Comparison of ENCODE assay signal across 25 mouse cellular contexts in genomic region chr8:114703517-114703916, GRCm38 (mm10).
DNase-seq lines count a peak whose midpoint lies in the region; ATAC-seq and TF ChIP-seq lines count a peak whose summit lies in the region.
"Had no signal": no experiment of that assay in that cellular context is flagged by ENCODE, and none has a peak within 500 bp of the region (broad histone marks: within the 10 kb centered on the region; RNA-seq: fewer than 3 reads in every experiment).

No protein-coding gene starts in this region.

- H3K4me1 ChIP-seq in lung, embryonic 15.5 days, result peaks cover 10% of the 10 kb centered on the region; the same call in 1 of the 2 replicates
- no peaks in the 10 kb centered on the region for H3K4me1 ChIP-seq in lung, adult 2 months (ENCODE audit: control insufficient read depth, insufficient read depth, low read length)
- H3K4me1 ChIP-seq in stomach, embryonic 14.5 days (ENCODE audit: control insufficient read depth, insufficient read depth, low read length), result peaks cover 8% of the 10 kb centered on the region; the same call in 1 of the 2 replicates
- H3K4me1 ChIP-seq in stomach, postnatal 0 days (replicated peaks; ENCODE audit: control insufficient read depth, insufficient read depth), result no peaks in the 10 kb centered on the region
- H3K4me1 ChIP-seq: heart, embryonic 10.5 days had no signal

- no peak overlapping the region for H3K9ac ChIP-seq in lung, embryonic 15.5 days
- H3K9ac ChIP-seq in stomach, embryonic 14.5 days (replicated peaks; ENCODE audit: low read depth, low read length), result no peak overlapping the region
- H3K9ac ChIP-seq in stomach, postnatal 0 days (ENCODE audit: low read length), result no peak overlapping the region
- H3K9ac ChIP-seq: forebrain, embryonic 13.5 days; heart, embryonic 13.5 days; hindbrain, embryonic 14.5 days had no signal

- no peak for ATAC-seq in lung, embryonic 15.5 days (ENCODE audit: borderline replicate concordance, extremely low read depth, low FRiP score, low TSS enrichment)
- no peak for ATAC-seq in stomach, embryonic 14.5 days (ENCODE audit: insufficient number of reproducible peaks, insufficient read depth, low FRiP score, low read depth)
- ATAC-seq in stomach, postnatal 0 days (ENCODE audit: low FRiP score, low TSS enrichment), result peak; percentile 29; the same call in 1 of the 2 replicates
- ATAC-seq: CD4-positive, CD25-positive, alpha-beta regulatory T cell, adult 4 months; forebrain, embryonic 13.5 days; forebrain, embryonic 16.5 days; hindbrain, postnatal 0 days had no signal

- WGBS in lung, embryonic 15.5 days, result 52% methylated on average over 5 of the region's 5 CpGs
- WGBS in lung, adult 2 months, result 66% methylated on average over 5 of the region's 5 CpGs
- WGBS in stomach, embryonic 14.5 days, result 46% methylated on average over 5 of the region's 5 CpGs
- 41% methylated on average over 5 of the region's 5 CpGs for WGBS in stomach, postnatal 0 days

- no peak for DNase-seq in lung, adult 2 months
- DNase-seq in brain, adult 2 months (ENCODE audit: low read depth, low spot score), result peak; percentile 30
- no peak for DNase-seq in stomach, postnatal 0 days (ENCODE audit: low spot score)
- no peak for DNase-seq in embryo, embryonic 11 days
- DNase-seq: adrenal gland, adult 2 months; adrenal gland, postnatal 14 days; cerebellum, adult 11-12 months; cerebellum, adult 8-10 months; cerebellum, postnatal 10 days; cerebellum, postnatal 36 days; gastrocnemius, postnatal 10 days; gastrocnemius, postnatal 36 days; heart, adult 2 months; heart, postnatal 14 days; heart, postnatal 4 days had no signal

- no peak for TF ChIP-seq POLR2A in lung, adult 2 months (IDR thresholded peaks at IDR 0.05; ENCODE audit: borderline replicate concordance, extremely low read depth, low read depth, low read length)

- no peak overlapping the region for H3K4me3 ChIP-seq in lung, embryonic 15.5 days
- no peak overlapping the region for H3K4me3 ChIP-seq in lung, adult 2 months (replicated peaks; ENCODE audit: extremely low read depth, low read depth, low read length)
- no peak overlapping the region for H3K4me3 ChIP-seq in stomach, embryonic 14.5 days (ENCODE audit: low read depth, low read length)
- no peak overlapping the region for H3K4me3 ChIP-seq in stomach, postnatal 0 days (ENCODE audit: low read depth, low read length)
- H3K4me3 ChIP-seq: forebrain, embryonic 10.5 days; forebrain, embryonic 13.5 days; heart, adult 2 months; heart, embryonic 10.5 days; heart, embryonic 13.5 days had no signal

- H3K36me3 ChIP-seq in lung, embryonic 15.5 days, result no peaks in the 10 kb centered on the region
- no peaks in the 10 kb centered on the region for H3K36me3 ChIP-seq in stomach, embryonic 14.5 days (ENCODE audit: control insufficient read depth, insufficient read depth, low read length)
- no peaks in the 10 kb centered on the region for H3K36me3 ChIP-seq in stomach, postnatal 0 days (ENCODE audit: control insufficient read depth, insufficient read depth, low read length)
- H3K36me3 ChIP-seq: forebrain, embryonic 10.5 days; heart, embryonic 10.5 days; heart, embryonic 13.5 days had no signal

- H3K27ac ChIP-seq in lung, embryonic 15.5 days, result peak overlapping the region; percentile 42; the same call in 1 of the 2 replicates
- peak overlapping the region; percentile 44; the same call in 1 of the 2 replicates for H3K27ac ChIP-seq in stomach, embryonic 14.5 days (ENCODE audit: low read length)
- H3K27ac ChIP-seq in stomach, postnatal 0 days (replicated peaks), result no peak overlapping the region
- H3K27ac ChIP-seq: forebrain, embryonic 10.5 days; forebrain, embryonic 13.5 days; heart, adult 2 months; heart, embryonic 10.5 days; heart, embryonic 13.5 days; hindbrain, embryonic 14.5 days; hindbrain, postnatal 0 days had no signal

- TF ChIP-seq CTCF in lung, adult 2 months (IDR thresholded peaks at IDR 0.05; ENCODE audit: insufficient read depth, low read length), result no peak
- TF ChIP-seq CTCF in stomach, postnatal 0 days (IDR thresholded peaks at IDR 0.05; ENCODE audit: low read depth), result peak; percentile 33; the same call in 1 of the 2 replicates

- H3K27me3 ChIP-seq in lung, embryonic 15.5 days, result no peaks in the 10 kb centered on the region
- no peaks in the 10 kb centered on the region for H3K27me3 ChIP-seq in stomach, embryonic 14.5 days (ENCODE audit: control insufficient read depth, insufficient read depth, low read length)
- H3K27me3 ChIP-seq in stomach, postnatal 0 days (ENCODE audit: control insufficient read depth, insufficient read depth, low read length), result no peaks in the 10 kb centered on the region
- H3K27me3 ChIP-seq: forebrain, embryonic 13.5 days; heart, embryonic 13.5 days had no signal

- H3K9me3 ChIP-seq in lung, embryonic 15.5 days, result no peaks in the 10 kb centered on the region
- H3K9me3 ChIP-seq in stomach, embryonic 14.5 days (ENCODE audit: control insufficient read depth, low read depth, low read length), result no peaks in the 10 kb centered on the region
- H3K9me3 ChIP-seq in stomach, postnatal 0 days (ENCODE audit: control insufficient read depth, low read length), result no peaks in the 10 kb centered on the region
- H3K9me3 ChIP-seq: forebrain, embryonic 10.5 days; forebrain, embryonic 13.5 days; heart, embryonic 10.5 days; heart, embryonic 13.5 days had no signal

- no peak overlapping the region for H3K4me2 ChIP-seq in lung, embryonic 15.5 days
- H3K4me2 ChIP-seq in stomach, embryonic 14.5 days (replicated peaks; ENCODE audit: low read depth, low read length), result no peak overlapping the region
- H3K4me2 ChIP-seq in stomach, postnatal 0 days (replicated peaks; ENCODE audit: low read depth), result no peak overlapping the region
- H3K4me2 ChIP-seq: forebrain, embryonic 13.5 days; heart, embryonic 13.5 days; hindbrain, embryonic 14.5 days had no signal

- no peak for TF ChIP-seq EP300 in stomach, postnatal 0 days (optimal IDR thresholded peaks at IDR 0.05)
